ENCODE assay signal across 7 mouse cellular contexts in genomic region chr8:88454048-88454696, GRCm38 (mm10).
DNase-seq lines count a peak whose midpoint lies in the region; ATAC-seq lines count a peak whose summit lies in the region.

No protein-coding gene starts in this region.

- peaks cover 52% of the 10 kb centered on the region for H3K27me3 ChIP-seq in intestine, embryonic 16.5 days (replicated peaks; ENCODE audit: control insufficient read depth, insufficient read depth, low read length)
- no peaks in the 10 kb centered on the region; the same call in 1 of the 2 replicates for H3K27me3 ChIP-seq in limb, embryonic 11.5 days (ENCODE audit: control insufficient read depth, insufficient read depth, low read length)
- H3K27me3 ChIP-seq in midbrain, embryonic 10.5 days (ENCODE audit: low read depth, poor library complexity, severe bottlenecking) = peaks cover 68% of the 10 kb centered on the region

- H3K4me3 ChIP-seq in intestine, embryonic 16.5 days (ENCODE audit: low read length) = peak overlapping the region; percentile 66
- peak overlapping the region; percentile 45 for H3K4me3 ChIP-seq in limb, embryonic 11.5 days (ENCODE audit: low read depth, low read length)
- H3K4me3 ChIP-seq in midbrain, embryonic 10.5 days = peak overlapping the region; percentile 62

- peaks cover 20% of the 10 kb centered on the region for H3K4me1 ChIP-seq in intestine, embryonic 16.5 days (ENCODE audit: control insufficient read depth, insufficient read depth, low read length)
- H3K4me1 ChIP-seq in limb, embryonic 11.5 days (ENCODE audit: control insufficient read depth, insufficient read depth, low read length) = peaks cover 39% of the 10 kb centered on the region
- H3K4me1 ChIP-seq in midbrain, embryonic 10.5 days = peaks cover 70% of the 10 kb centered on the region

- peak; percentile 83 for ATAC-seq in intestine, embryonic 16.5 days
- peak; percentile 80 for ATAC-seq in limb, embryonic 11.5 days (ENCODE audit: insufficient number of reproducible peaks, low FRiP score, low TSS enrichment, low read depth)

- H3K36me3 ChIP-seq in intestine, embryonic 16.5 days (ENCODE audit: control insufficient read depth, insufficient read depth, low read length) = no peaks in the 10 kb centered on the region
- H3K36me3 ChIP-seq in limb, embryonic 11.5 days (ENCODE audit: control insufficient read depth, insufficient read depth, low read length) = no peaks in the 10 kb centered on the region
- H3K36me3 ChIP-seq in midbrain, embryonic 10.5 days = no peaks in the 10 kb centered on the region

- H3K9ac ChIP-seq in intestine, embryonic 16.5 days (ENCODE audit: low read depth, low read length) = peak overlapping the region; percentile 68
- H3K9ac ChIP-seq in limb, embryonic 11.5 days (ENCODE audit: low read length) = peak overlapping the region; percentile 77

- H3K27ac ChIP-seq in intestine, embryonic 16.5 days (ENCODE audit: low read length) = no peak overlapping the region
- peak overlapping the region; percentile 85 for H3K27ac ChIP-seq in limb, embryonic 11.5 days (replicated peaks; ENCODE audit: low read depth, low read length)
- peak overlapping the region; percentile 91 for H3K27ac ChIP-seq in midbrain, embryonic 10.5 days (replicated peaks)

- DNase-seq in adrenal gland, postnatal 36 days = peak; percentile 87 to 90
- peak; percentile 83 to 85 for DNase-seq in cerebellum, postnatal 14 days
- peak; percentile 30 to 37 for DNase-seq in frontal cortex, postnatal 14 days (ENCODE audit: low spot score in 2 of 2)
- DNase-seq in limb, embryonic 11.5 days (ENCODE audit: low spot score) = peak; percentile 86
- peak; percentile 84 for DNase-seq in midbrain, embryonic 10.5 days (ENCODE audit: low spot score)
- peak; percentile 67 for DNase-seq in right cerebral cortex, postnatal 4 days

- H3K4me2 ChIP-seq in intestine, embryonic 16.5 days (ENCODE audit: low read depth, low read length) = peak overlapping the region; percentile 100
- H3K4me2 ChIP-seq in limb, embryonic 11.5 days (ENCODE audit: low read depth, severe bottlenecking) = peak overlapping the region; percentile 91

- WGBS in intestine, embryonic 16.5 days = under 1% methylated on average over 75 of the region's 75 CpGs
- WGBS in limb, embryonic 11.5 days = 0% methylated on average over 73 of the region's 75 CpGs
- WGBS in midbrain, embryonic 10.5 days = under 1% methylated on average over 75 of the region's 75 CpGs

- H3K9me3 ChIP-seq in intestine, embryonic 16.5 days (ENCODE audit: control insufficient read depth, low read length) = no peaks in the 10 kb centered on the region
- 0 out of 2 replicates have a peak, but pooled peaks cover 3% of the 10 kb centered on the region for H3K9me3 ChIP-seq in limb, embryonic 11.5 days (ENCODE audit: control insufficient read depth, low read length)
- H3K9me3 ChIP-seq in midbrain, embryonic 10.5 days (replicated peaks) = peaks cover 12% of the 10 kb centered on the region

Comparison
In these comparisons a context has a peak if more than half of its experiments do, and no peak if none do; other contexts are left out.
1. DNase-seq: peak in every context shown above with its lines; median percentile 88 in adrenal gland, postnatal 36 days; 86 in limb, embryonic 11.5 days; 84 in cerebellum, postnatal 14 days; 84 in midbrain, embryonic 10.5 days; 67 in right cerebral cortex, postnatal 4 days; 34 in frontal cortex, postnatal 14 days.